Mouse (Mus musculus) MEL (cell line): ENCODE data around the gene Pik3cd.

Experiments used
- CHD2 ChIP-seq: IDR thresholded peaks from 2 replicates; pipeline ENCODE4 v1.6.1; 2011; ENCODE audit warnings: low read length, improper control_type of control experiment
- CTCF ChIP-seq, 3 experiments: IDR thresholded peaks in 2 of 3; conservative IDR thresholded peaks in 1 of 3; 2 replicates each; pipeline ENCODE4 v1.5.1; 2011 to 2012; ENCODE audit warnings: low read length in 3 of 3, low read depth in 2 of 3, mild to moderate bottlenecking in 2 of 3, improper control_type of control experiment in 1 of 3, inconsistent platforms in 1 of 3, mixed read lengths in 1 of 3, moderate library complexity in 1 of 3; ENCODE audit not compliant: control insufficient read depth in 1 of 3, insufficient read depth in 1 of 3, poor library complexity in 1 of 3, severe bottlenecking in 1 of 3
- E2F4 ChIP-seq: IDR thresholded peaks from 2 replicates; pipeline ENCODE4 v1.6.1; 2011; ENCODE audit warnings: low read depth, low read length, improper control_type of control experiment, borderline replicate concordance
- EP300 ChIP-seq, 2 experiments: IDR thresholded peaks; 2 replicates each; pipeline ENCODE4 v1.6.1; 2011; ENCODE audit warnings: improper control_type of control experiment in 2 of 2, low read length in 2 of 2, low read depth in 1 of 2, mild to moderate bottlenecking in 1 of 2
- GATA1 ChIP-seq: IDR thresholded peaks from 2 replicates; pipeline ENCODE4 v1.6.1; 2011; ENCODE audit warnings: low read depth, low read length, improper control_type of control experiment
- MAFK ChIP-seq: IDR thresholded peaks from 2 replicates; pipeline ENCODE4 v1.6.1; 2011; ENCODE audit warnings: low read depth, mild to moderate bottlenecking, low read length, improper control_type of control experiment, borderline replicate concordance
- MAX ChIP-seq: IDR thresholded peaks from 2 replicates; pipeline ENCODE4 v1.6.1; 2011; ENCODE audit warnings: low read length, improper control_type of control experiment
- NELFE ChIP-seq: IDR thresholded peaks from 2 replicates; pipeline ENCODE4 v1.6.1; 2011; ENCODE audit warnings: low read depth, low read length, improper control_type of control experiment
- POLR2A ChIP-seq, 2 experiments: IDR thresholded peaks; 2 replicates each; pipeline ENCODE4 v1.6.1; 2011 to 2012; ENCODE audit warnings: low read length in 2 of 2, mild to moderate bottlenecking in 2 of 2, control low read depth in 1 of 2, improper control_type of control experiment in 1 of 2, low read depth in 1 of 2, moderate library complexity in 1 of 2; ENCODE audit not compliant: control insufficient read depth in 1 of 2, insufficient read depth in 1 of 2, poor library complexity in 1 of 2
- TBP ChIP-seq: IDR thresholded peaks from 2 replicates; pipeline ENCODE4 v1.8.0; 2011; ENCODE audit warnings: low read depth, low read length, improper control_type of control experiment
- USF1 ChIP-seq: IDR thresholded peaks from 2 replicates; pipeline ENCODE4 v1.6.1; 2014; ENCODE audit warnings: low read depth, mild to moderate bottlenecking, inconsistent platforms, low read length, improper control_type of control experiment, moderate library complexity
- ZMIZ1 ChIP-seq: IDR thresholded peaks from 2 replicates; pipeline ENCODE4 v1.6.1; 2012; ENCODE audit warnings: low read depth, mild to moderate bottlenecking, inconsistent platforms, low read length, improper control_type of control experiment, moderate library complexity

DNA sequence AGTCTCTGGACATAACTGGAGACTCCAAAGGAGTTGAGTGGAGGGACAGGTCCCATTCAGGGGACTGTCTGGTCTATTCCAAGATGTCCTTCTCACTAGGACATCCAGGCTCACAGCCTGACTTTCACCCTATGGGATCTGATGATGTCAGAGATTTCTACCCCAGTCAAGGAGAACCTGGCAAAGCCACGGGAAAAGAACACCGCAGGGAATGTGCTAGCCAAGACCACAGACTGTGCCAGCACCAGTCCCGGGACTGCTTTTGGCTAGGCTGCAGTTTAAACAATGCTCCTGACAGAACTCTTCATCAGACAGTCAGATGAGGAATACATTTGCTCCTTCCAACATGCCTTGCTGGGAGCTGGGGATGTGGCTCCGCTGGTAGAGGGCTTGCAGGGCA, 2.4 kb downstream of the Pik3cd start:
- no peak for TF ChIP-seq GATA1
- TF ChIP-seq EP300 (IDR thresholded peaks at IDR 0.05; ENCODE audit: low read depth in 1 of 2, low read length in 2 of 2), result no peak
- TF ChIP-seq TBP, result no peak
- TF ChIP-seq CHD2, result no peak
- no peak for TF ChIP-seq CTCF (IDR thresholded peaks at IDR 0.05 in 2 of 3, conservative IDR thresholded peaks at IDR 0.05 in 1 of 3; ENCODE audit: control insufficient read depth in 1 of 3, insufficient read depth in 1 of 3, low read depth in 2 of 3, low read length in 3 of 3, poor library complexity in 1 of 3, severe bottlenecking in 1 of 3)
- no peak for TF ChIP-seq POLR2A (IDR thresholded peaks at IDR 0.05; ENCODE audit: control insufficient read depth in 1 of 2, insufficient read depth in 1 of 2, low read depth in 1 of 2, low read length in 2 of 2, poor library complexity in 1 of 2)
- TF ChIP-seq MAFK, result no peak
- TF ChIP-seq E2F4, result no peak
- TF ChIP-seq ZMIZ1, result no peak
- no peak for TF ChIP-seq USF1
- TF ChIP-seq MAX, result no peak
- TF ChIP-seq NELFE, result no peak
